8 mouse cellular contexts compared by ENCODE assay signal in the genomic region with DNA sequence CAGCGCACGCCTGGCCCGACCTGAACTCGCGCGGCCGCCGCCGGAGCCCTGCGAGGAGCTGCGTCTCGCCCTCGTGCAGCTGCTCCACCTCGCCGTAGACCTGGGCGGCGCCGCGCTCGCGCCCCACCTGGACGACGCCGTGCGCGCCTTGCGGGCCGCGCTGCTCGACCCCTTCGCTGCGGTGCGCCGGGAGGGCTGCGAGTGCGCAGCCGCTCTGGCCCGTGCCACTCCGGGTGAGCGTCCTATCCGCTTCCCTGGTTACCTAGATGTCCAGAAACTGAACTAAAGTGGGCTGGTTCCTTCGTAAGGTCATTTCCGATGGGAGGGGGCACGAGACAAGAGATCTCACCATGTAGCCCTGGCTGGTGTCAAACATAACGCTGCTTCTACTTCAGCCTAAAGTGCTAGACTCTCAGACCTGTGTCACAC. TPM values are rescaled to one million over a fixed set of nuclear protein-coding genes. Genes with fewer than 3 reads are reported as not detected.
A peak's percentile ranks its signal among the peaks of the same experiment; 100 is the strongest.
DNase-seq lines count a peak whose midpoint lies in the region; ATAC-seq lines count a peak whose summit lies in the region.

No protein-coding gene starts in this region.

- no peaks in the 10 kb centered on the region for H3K27me3 ChIP-seq in kidney, embryonic 16.5 days (ENCODE audit: insufficient read depth, low read length)
- no peaks in the 10 kb centered on the region for H3K27me3 ChIP-seq in stomach, embryonic 15.5 days (replicated peaks)

- peak overlapping the region; percentile 90 for H3K4me2 ChIP-seq in kidney, embryonic 16.5 days (replicated peaks; ENCODE audit: low read depth, low read length)
- peak overlapping the region; percentile 85 for H3K4me2 ChIP-seq in stomach, embryonic 15.5 days

- H3K9ac ChIP-seq in kidney, embryonic 16.5 days (replicated peaks; ENCODE audit: low read length): peak overlapping the region; percentile 85
- peak overlapping the region; percentile 47 for H3K9ac ChIP-seq in stomach, embryonic 15.5 days

- ATAC-seq in erythroid progenitor cell, adult 5-6 weeks (replicated peaks; ENCODE audit: low FRiP score, poor library complexity, severe bottlenecking): peak; percentile 37
- peak; percentile 11 for ATAC-seq in kidney, embryonic 16.5 days (ENCODE audit: low FRiP score, low TSS enrichment)
- ATAC-seq in stomach, embryonic 15.5 days (ENCODE audit: insufficient read depth, low FRiP score, low read depth): peak; percentile 28
- no peak for ATAC-seq in activated CD4-positive, CD25-positive, alpha-beta regulatory T cell, adult 4 months

- WGBS in kidney, embryonic 16.5 days: 0% methylated on average over 38 of the region's 45 CpGs
- WGBS in stomach, embryonic 15.5 days: under 1% methylated on average over 44 of the region's 45 CpGs

- intact Hi-C loops in left cerebral cortex, postnatal 25 days (cut with DNase I): loop anchor here (2.0 kb wide), 1 partner anchor 22 kb away; no protein-coding TSS in a partner anchor

- peak; percentile 31 to 52 for DNase-seq in left cerebral cortex, postnatal 25 days (ENCODE audit: low spot score in 2 of 2)
- DNase-seq in left cerebral cortex, adult 8-10 months (ENCODE audit: low spot score in 2 of 2): no peak
- DNase-seq in ZHBTc4 (ENCODE audit: low read depth, low spot score): peak; percentile 73
- peak; percentile 33 for DNase-seq in mesoderm, embryonic 11.5 days (ENCODE audit: low read depth, low spot score)

- peak overlapping the region; percentile 48 for H3K27ac ChIP-seq in kidney, embryonic 16.5 days (ENCODE audit: low read length)
- peak overlapping the region; percentile 33 for H3K27ac ChIP-seq in stomach, embryonic 15.5 days

- peaks cover 17% of the 10 kb centered on the region for H3K4me1 ChIP-seq in kidney, embryonic 16.5 days (ENCODE audit: insufficient read depth, low read length)
- H3K4me1 ChIP-seq in stomach, embryonic 15.5 days: peaks cover 8% of the 10 kb centered on the region; the same call in 1 of the 2 replicates

- H3K36me3 ChIP-seq in kidney, embryonic 16.5 days (ENCODE audit: insufficient read depth, low read length): peaks cover 31% of the 10 kb centered on the region
- H3K36me3 ChIP-seq in stomach, embryonic 15.5 days: peaks cover 22% of the 10 kb centered on the region

- no peaks in the 10 kb centered on the region for H3K9me3 ChIP-seq in kidney, embryonic 16.5 days (ENCODE audit: low read length)
- H3K9me3 ChIP-seq in stomach, embryonic 15.5 days: no peaks in the 10 kb centered on the region

- peak overlapping the region; percentile 91 for H3K4me3 ChIP-seq in kidney, embryonic 16.5 days (ENCODE audit: low read length)
- peak overlapping the region; percentile 55 for H3K4me3 ChIP-seq in stomach, embryonic 15.5 days (replicated peaks)

RNA-seq across cellular contexts. Expression of gene Dnaaf5, which starts 0.6 kb away (rescaled TPM):
- 1 to 10 TPM; 7.9 to 8.2 TPM for total RNA-seq in left cerebral cortex, postnatal 25 days (2021)
- total RNA-seq in left cerebral cortex, adult 8-10 months (2022): 1 to 10 TPM; 6.0 to 8.9 (median 6.9) TPM
- 1.7 and 1.8 TPM in 2 replicates for total RNA-seq in erythroid progenitor cell, adult 5-6 weeks (2015; ENCODE audit: low replicate concordance)
- total RNA-seq in erythroid progenitor cell, adult 5-6 weeks (2017; ENCODE audit: low replicate concordance): 2.6 and 3.6 TPM in 2 replicates
- 7.2 and 9.1 TPM in 2 replicates for polyA plus RNA-seq in kidney, embryonic 16.5 days (2015; fragmentation: Nextera tagmentation; extraction: Ambion mirVana)
- 5.9 and 7.5 TPM in 2 replicates for polyA plus RNA-seq in stomach, embryonic 15.5 days (2015; fragmentation: Nextera tagmentation; extraction: Ambion mirVana)
- 10 to 100 TPM in 1 of 2 experiments, 1 to 10 TPM in 1; 9.3 to 14.7 TPM for polyA plus RNA-seq in activated CD4-positive, CD25-positive, alpha-beta regulatory T cell, adult 4 months (2017; shearing (Covaris generic))

RNA-seq across cellular contexts. Expression of gene Prkar1b, which starts 0.8 kb away (rescaled TPM):
- total RNA-seq in left cerebral cortex, postnatal 25 days (2021): 100 to 1,000 TPM; 755 to 765 TPM
- 100 to 1,000 TPM; 670 to 720 (median 701) TPM for total RNA-seq in left cerebral cortex, adult 8-10 months (2022)
- 0.72 TPM in 1 of 2 replicates, not detected in the other for total RNA-seq in erythroid progenitor cell, adult 5-6 weeks (2015; ENCODE audit: low replicate concordance)
- 0.08 TPM in 1 of 2 replicates, not detected in the other for total RNA-seq in erythroid progenitor cell, adult 5-6 weeks (2017; ENCODE audit: low replicate concordance)
- polyA plus RNA-seq in kidney, embryonic 16.5 days (2015; fragmentation: Nextera tagmentation; extraction: Ambion mirVana): 24.6 and 28.8 TPM in 2 replicates
- 23.4 and 25.4 TPM in 2 replicates for polyA plus RNA-seq in stomach, embryonic 15.5 days (2015; fragmentation: Nextera tagmentation; extraction: Ambion mirVana)
- polyA plus RNA-seq in activated CD4-positive, CD25-positive, alpha-beta regulatory T cell, adult 4 months (2017; shearing (Covaris generic)): 1 to 10 TPM; 2.6 to 5.4 TPM

RNA-seq across cellular contexts. Expression of gene Sun1, which starts 49.8 kb away (rescaled TPM):
- 100 to 1,000 TPM; 115 to 136 TPM for total RNA-seq in left cerebral cortex, postnatal 25 days (2021)
- 100 to 1,000 TPM; 127 to 146 (median 132) TPM for total RNA-seq in left cerebral cortex, adult 8-10 months (2022)
- 77.5 and 111 TPM in 2 replicates for total RNA-seq in erythroid progenitor cell, adult 5-6 weeks (2015; ENCODE audit: low replicate concordance)
- total RNA-seq in erythroid progenitor cell, adult 5-6 weeks (2017; ENCODE audit: low replicate concordance): 99.6 and 190 TPM in 2 replicates
- polyA plus RNA-seq in kidney, embryonic 16.5 days (2015; fragmentation: Nextera tagmentation; extraction: Ambion mirVana): 62.0 and 62.8 TPM in 2 replicates
- polyA plus RNA-seq in stomach, embryonic 15.5 days (2015; fragmentation: Nextera tagmentation; extraction: Ambion mirVana): 48.6 and 53.1 TPM in 2 replicates
- polyA plus RNA-seq in activated CD4-positive, CD25-positive, alpha-beta regulatory T cell, adult 4 months (2017; shearing (Covaris generic)): 10 to 100 TPM; 29.3 to 33.5 TPM

Comparison
In these comparisons a context has a peak if more than half of its experiments do, and no peak if none do; other contexts are left out.
1. DNase-seq: peak in left cerebral cortex, postnatal 25 days (2 of 2), ZHBTc4 (single experiment) and mesoderm, embryonic 11.5 days (single experiment); none in left cerebral cortex, adult 8-10 months (0 of 2).
2. RNA of gene Prkar1b, which starts 0.8 kb away (total RNA-seq): 755 to 765 TPM in left cerebral cortex, postnatal 25 days and 670 to 720 TPM in left cerebral cortex, adult 8-10 months; 0.08 to 0.72 TPM in erythroid progenitor cell, adult 5-6 weeks; every median in the first group is over 100 times any median in the second.